Mouse (Mus musculus): ENCODE results near the gene Cln5.

Cln5 gene

DNA sequence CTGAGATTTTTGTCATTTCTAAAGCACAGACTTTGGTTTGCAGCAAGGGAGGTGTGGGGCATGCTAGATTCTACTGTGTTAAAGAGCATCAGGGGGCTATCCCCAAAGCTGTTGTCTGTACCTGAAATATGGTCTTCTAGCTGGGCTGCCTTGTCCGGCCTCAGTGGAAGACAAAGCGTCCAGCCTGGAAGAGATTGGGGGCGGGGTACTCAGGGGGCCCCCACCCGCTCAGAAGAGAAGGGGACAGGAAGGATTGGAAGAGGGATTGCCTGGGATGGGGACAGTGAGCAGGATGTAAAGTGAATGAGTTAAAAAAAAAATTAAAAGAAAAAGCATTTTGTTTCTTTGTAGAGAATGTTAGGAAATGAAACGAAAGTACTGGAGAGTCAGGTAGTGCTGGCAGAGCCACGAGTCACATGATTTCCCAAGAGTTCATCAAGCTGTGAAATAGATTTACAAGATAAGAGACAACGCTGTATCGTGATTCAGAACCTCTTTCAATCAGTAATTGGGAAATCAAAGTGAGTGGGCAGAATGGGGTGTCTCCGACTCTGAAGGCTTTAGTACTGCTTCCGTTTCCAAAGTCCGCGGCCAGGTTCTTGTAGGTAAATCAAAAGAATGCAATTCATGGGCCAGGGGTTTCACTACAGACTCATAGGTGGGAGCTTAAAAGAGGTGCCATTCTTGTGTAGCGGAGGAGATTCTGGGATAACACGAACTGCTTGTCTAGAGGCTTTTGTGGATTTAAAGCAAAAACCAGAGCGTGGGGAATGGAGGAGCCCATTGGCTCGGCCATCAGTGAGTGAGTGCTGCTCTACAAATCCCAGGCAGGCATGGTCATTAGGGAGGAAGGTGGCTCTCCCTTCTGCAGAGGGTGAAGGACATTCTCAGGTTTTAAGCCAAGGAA lies 8.2 kb downstream of the Cln5 start:
- no peak for DNase-seq (ENCODE audit: low spot score)

DNA sequence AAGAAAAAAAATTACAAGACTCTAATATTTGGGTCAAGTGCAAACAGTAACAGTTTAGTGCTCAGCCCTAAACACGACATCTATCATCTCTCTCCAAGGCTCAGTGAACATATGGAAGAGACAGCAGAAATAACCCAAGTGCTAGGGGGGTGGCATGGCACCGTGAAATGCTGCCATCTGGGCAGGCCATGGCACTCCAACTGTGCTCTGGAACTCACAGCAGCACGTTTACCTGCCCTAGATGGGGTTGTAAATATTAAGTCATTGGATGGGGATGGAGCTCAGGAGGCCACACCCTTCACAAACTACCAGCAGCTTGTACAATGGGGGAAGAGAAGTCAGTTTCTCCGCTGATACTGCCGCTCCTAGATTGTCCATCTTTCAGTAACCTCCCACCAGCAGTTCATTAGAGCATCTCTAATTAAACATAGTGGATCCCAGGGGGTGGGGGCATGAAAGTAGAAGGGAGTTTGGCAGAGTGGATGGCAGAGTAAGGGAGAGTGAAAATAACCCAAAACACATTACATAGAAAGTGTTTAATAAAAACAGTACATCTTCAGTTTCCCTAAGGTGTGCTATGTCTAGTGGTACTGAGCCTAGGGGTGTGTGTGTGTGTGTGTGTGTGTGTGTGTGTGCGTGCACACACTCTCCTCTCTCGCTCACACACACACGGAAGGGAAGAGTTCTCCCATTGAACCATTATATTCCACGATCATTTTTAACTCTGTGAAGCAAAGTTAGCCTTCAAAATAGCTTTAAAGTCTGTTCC lies 9.4 kb downstream of the Cln5 start:
- DNase-seq (ENCODE audit: low spot score), result no peak

DNA sequence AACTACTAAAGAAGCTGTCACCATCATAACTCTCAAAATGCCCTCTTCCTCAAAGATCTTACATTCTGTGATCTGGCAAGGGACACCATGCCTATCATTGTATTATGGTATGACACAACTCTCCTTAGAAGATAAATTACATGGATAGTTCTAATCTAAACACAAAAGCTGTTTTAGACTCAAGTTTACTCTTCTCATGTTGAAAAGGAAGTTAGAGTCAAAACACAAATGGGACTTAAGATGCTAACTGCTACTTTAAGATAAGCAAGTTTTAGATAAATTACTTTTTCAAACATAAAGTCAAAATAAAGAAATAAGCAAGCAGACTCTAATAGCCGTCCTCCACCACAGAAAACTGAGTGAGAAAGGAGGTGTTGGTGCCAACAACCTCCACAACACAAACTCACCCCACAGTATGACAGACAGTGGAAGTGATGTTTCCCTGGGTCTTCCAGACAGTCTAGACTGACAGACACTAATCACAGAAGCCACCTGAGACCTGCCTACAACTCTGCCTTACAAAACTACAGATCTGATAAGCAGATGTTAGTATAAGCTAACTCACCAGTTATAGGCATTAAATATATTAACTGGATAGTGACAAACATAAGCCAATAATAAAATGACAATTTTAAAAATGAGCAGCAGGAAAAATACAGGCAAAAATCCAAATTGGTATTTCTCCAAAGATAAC lies 16.0 kb downstream of the Cln5 start:
- DNase-seq (ENCODE audit: low spot score), result no peak

DNA sequence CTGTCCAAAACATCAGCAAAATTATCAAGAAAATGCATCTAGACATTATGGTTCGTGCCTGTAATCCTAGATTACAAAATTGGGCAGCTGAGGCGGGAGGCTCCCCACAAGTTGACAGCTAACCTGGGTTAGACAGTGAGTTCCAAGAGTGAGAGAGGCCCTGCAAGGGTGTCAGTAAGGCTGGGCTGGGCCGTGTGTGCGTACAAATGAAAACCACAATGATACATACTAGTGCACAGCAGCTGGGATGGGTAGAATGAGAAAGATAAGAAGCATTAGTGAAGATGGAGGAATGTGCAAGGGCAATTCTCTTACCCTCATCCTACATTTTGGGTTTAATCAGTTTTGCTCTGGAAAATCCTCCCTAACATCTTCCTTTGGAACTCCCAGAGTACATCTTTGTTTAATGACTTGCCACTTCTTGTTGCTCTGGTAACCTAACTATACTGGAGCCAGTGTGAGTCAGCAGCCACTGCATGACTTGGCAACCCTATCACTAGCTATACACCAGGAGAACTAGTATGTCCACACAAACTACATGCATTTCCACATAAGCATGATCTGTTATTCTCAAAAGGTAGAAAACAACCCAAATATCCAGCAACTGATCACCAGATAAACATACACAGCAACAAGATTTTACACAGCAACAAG lies 16.8 kb downstream of the Cln5 start:
- no peak for DNase-seq (ENCODE audit: low spot score)

DNA sequence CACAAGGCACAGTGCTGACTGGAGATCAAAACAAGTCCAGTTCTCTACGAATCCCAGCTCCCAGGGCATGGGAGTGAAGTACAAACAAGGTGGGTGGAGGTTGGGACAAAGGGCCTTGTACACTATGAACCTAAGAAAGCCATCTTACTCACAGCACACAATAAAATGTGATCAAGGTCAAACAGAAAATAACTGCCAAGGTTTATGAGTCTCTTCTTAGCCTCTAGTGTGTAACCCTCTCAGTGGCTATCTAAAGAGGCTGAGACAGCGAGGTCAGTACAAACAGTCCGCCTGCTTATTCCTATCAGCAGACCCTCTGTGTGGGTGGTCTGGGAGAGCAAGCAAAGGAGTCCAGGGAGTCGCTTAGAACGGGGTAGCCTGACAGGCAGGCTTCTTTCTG lies 17.8 kb downstream of the Cln5 start:
- no peak for DNase-seq (ENCODE audit: low spot score)

DNA sequence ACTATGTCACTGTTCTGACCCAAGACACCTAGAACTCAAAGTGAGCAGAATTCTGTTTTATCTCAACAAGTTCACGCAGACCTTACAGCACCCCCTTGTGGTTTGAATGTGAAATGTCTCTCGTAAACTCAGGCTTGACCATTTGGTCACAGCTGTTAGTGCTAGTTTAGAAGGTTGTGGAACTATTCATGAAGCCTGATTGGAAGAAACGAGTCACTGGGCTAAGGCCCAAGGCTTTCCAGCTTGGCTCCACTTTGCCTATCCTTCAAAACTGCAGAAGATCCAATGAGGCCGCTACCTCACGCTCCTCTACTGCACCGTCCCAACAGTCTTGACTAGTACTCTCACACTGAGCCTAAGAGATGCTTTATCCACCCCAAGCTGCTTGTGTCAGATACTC lies 18.6 kb downstream of the Cln5 start:
- peak; percentile 35 for DNase-seq (ENCODE audit: low spot score)

DNA sequence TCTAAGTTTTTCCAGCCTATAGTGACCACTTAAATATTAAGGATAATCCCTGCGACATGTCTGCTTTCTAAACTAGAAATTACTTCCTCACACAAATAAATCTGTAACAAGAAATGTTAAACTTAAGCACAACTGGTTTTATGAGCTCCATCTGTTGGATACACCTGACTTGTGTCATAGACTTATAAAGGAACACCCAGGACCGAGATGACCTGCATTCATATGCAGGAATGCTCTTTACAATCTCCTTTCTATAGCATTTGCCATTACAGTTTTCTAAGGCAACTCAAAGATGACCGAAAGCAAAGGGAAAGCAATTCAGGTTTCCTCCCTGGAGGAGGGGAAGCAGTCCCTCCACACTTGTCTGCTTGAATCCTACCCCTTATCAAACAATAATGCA lies 23.2 kb downstream of the Cln5 start:
- no peak for DNase-seq (ENCODE audit: low spot score)

DNA sequence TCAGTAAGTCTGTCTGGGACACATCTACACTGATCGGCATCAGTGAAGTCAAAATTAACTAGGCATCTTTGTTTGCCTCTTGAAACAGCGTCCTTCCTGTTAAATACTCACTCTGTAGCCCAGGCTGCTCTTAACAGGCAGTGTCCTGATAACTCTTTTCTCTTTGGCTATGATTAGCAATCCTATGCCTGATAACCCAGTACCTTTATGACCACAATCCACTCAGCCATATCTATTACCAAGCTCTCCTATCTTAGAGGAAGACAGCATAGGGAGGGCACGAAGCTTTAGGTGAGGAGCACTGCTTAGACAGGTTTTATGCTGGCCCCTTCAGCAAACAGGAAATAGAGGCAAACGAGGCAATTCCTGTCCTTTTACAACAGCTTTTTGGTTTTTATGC lies 23.7 kb downstream of the Cln5 start:
- no peak for DNase-seq (ENCODE audit: low spot score)

DNA sequence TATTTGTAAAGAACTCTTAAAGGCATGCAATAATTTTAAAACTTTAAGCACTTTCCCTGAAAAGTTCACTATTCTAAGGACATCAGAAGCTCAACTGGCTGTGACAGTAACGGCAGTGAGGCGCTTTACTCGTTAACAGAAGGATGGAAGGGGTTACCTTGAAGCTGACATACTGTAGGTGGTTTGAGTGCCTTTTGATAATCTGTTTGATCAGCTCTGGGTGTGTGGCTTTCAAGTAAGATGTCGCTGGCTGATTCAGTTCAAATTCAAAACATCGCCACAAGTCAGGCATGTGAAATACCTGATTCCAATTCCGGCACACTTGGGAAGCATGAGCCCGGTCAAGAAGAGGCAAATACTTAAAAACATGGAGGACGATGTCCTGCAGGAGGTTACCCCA lies 25.0 kb downstream of the Cln5 start:
- DNase-seq (ENCODE audit: low spot score), result no peak

DNA sequence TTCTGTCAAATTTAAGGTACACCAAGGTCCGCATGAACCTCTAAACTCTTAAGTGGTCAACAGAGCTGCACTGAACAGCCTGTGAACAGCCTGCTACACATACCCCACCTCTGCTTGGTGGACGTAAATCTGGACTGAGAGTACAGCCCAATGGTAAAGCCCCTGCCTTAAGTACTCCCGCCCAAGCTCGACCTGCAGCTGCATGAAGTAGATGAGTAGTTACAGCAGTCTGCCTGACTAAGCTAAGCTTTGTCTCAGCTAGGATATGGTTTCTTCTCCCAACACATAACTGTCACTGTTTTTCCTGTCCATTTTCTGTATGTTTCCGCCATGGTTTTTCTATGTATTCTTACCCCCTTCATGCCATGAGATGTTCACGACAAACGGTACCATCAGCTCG lies 25.8 kb downstream of the Cln5 start:
- no peak for DNase-seq (ENCODE audit: low spot score)

DNA sequence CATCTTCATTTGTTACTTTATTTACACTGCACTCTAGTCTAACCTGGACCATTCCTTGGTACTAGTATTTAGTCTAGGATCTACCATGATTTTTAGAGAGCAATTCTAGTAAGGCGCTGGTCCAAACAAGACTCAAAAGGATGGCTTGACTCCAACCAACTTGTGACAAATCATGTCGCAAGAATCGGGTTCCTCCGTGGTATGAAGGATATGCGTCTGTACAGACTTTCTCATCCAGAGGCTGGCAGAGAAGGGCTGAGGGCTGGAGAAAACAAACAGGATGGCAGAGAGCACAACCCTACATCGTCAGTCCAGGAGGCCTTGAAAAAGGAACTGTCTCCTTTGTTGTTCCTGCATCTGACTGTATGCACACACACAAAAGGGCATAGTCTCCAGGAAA lies 26.6 kb downstream of the Cln5 start:
- no peak for DNase-seq (ENCODE audit: low spot score)

DNA sequence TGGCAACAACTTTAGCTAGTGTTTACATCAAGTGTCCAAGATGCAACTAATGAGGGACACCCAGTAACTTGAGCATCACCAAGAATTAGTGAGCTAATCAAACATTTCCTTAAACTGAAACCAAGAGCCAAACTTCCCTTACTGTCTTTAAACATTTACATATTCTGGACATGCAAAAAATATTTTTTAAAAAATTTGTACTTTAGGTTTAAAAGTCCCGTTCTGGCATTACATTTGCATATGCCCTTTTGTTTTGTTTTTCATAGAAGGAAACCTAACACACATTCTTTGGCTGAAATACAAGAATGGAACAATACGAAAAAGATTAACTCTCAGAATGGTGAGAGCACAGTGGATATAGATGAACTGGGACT lies 28.2 kb downstream of the Cln5 start:
- DNase-seq (ENCODE audit: low spot score), result no peak

DNA sequence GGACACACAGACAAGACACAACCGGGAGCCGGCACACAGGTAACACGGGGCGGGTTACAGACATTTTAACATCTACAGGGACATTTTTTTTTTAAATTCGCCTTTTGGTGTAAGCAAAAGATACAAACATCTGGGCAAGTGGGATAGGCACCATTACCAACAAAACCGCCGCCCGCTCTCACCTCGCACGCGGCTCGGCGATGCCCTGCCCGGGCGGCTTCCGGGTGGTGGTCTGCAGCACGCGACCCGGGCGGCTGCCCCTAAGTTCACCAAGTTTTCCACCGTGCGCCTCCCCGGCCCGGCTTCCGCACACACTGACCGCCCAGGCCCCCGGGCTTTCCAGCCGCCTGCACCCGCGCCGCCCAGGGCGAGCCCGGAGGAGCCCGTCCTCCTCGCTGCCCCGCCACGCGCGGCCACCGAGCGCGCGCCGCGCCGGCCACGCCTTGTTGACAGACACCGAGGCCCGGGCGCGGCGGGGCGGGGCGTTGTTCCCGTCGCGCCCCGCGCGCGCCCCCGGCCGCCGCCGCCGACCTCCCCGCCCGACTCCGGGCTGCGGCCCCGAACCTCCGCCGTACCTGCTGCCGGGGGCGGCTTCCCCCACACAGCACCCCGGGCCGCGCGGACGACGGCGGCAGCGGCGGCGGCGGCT lies 28.7 kb downstream of the Cln5 start:
- DNase-seq (ENCODE audit: low spot score), result peak; percentile 74

DNA sequence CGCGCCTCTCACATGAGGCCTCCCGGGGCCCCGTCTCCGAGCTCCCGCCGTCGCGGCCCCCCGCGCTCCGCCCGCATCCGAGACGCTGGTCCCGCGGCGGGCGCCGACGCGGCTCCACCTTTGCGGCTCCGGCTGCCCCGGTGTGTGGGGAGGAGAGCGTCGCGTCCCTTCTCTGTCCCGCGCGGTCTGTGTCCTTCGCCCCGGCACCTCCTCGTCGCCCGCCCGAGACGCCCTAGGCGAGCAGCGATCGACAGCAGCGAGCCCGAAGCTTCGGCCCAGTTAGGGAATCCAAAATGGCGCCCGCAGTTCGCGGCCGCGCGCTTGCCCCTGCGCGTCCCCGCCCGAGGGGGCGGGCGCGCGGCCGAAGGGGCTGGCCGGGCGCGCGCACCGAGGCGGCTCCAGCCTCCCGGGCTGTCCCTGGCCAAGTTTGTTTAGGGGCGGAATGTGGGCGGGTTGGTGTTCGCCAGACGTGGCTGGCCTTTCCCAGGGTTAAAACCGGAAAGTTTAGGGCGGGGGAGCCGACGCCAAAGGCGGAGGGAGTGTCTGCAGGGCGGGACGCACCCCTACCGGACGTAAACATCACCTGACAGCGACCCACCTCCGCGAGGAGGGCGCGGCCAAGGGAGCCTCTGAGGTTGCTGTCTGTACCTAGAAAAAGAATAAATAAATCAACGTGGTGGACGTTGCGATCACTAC lies 29.4 kb downstream of the Cln5 start, which contains the start of gene Fbxl3:
Gene Fbxl3 (minus strand): TSS at position 329 of the 696 bp plus-strand sequence.
- peak; percentile 82 for DNase-seq (ENCODE audit: low spot score)

DNA sequence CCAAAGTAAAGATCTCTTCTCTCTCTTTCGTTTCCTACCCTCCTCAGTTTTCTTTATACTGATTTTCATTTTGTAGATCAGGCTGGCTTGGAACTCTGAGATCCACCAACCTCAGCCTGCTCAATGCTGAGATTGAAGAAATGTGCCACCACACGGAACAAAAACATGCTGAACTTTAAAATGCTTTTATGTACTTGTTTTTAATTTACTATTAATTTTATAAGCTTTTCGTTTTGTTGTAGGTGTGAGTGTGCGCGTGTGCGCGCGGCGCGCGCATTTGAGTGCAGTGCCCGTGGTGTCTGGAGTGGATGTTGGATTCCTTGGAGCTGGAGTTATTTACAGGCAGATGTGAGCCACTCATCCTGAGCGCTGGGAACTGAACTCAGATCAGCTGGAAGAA lies 30.3 kb downstream of the Cln5 start:
- no peak for DNase-seq (ENCODE audit: low spot score)

DNA sequence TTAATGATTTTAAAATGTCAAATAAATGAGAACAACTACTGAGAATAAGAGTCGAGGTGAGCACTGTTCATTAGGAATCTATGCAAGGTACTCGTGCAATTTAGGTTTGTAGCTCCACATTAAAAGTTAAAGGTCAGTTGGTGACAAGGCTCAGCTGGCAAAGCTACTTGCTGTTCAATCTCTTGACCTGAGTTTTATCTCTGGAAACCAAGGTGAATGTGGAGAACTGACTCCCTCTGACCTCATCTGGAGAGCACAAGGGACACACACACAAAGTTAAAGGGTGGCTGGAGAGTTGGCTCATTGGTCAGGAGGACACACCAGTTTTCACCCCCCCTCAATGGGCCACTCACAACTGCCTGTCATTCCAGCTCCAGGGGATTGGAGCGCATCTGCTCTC lies 31.2 kb downstream of the Cln5 start:
- DNase-seq (ENCODE audit: low spot score), result no peak

DNA sequence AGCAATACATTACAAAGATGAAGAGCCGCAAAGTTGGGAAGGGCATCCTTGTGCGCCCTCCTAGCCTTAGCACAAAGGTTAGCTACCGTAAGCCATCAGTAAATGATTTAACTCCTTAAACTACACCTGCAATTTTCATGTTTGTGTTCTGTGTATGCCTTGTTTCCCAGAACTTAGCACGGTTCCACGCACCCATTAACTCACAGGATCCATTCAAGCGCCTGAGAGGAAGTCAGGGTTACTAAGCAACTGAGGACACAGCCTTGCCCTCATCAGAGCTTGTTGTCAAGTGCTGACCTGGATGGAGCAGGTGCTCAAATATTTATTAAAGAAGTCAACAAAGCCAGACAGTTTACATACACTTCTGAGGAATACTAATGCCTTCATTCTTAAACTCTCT lies 32.2 kb downstream of the Cln5 start:
- DNase-seq (ENCODE audit: low spot score), result no peak

DNA sequence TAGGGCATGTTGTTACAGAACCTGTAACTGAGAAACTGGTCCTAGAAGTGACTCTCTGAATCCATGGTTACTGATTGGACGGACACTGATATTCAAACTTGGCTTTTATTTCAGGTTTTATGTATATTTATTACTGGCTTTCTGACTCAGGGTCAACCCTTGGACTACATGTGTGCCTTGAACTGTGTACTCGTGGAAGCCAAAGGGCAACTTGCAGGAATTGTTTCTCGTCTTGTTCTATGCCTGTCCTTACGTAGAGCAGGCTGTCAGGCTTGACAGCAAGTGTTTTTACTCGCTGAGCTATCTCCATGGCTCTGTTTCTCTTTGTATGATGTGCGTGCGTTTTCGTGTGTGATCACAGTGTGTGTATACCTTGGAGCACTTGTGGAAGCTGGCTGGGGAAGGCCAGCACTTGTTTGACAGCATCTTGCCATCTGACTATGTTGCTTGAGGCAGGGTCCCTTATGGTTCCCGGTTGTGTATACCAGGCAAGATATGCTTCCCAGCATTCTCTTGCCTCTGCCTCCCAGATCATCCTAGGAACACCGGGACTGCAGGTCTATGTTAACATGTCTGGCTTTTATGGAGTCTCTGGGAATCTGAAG lies 32.8 kb downstream of the Cln5 start:
- DNase-seq (ENCODE audit: low spot score), result no peak

DNA sequence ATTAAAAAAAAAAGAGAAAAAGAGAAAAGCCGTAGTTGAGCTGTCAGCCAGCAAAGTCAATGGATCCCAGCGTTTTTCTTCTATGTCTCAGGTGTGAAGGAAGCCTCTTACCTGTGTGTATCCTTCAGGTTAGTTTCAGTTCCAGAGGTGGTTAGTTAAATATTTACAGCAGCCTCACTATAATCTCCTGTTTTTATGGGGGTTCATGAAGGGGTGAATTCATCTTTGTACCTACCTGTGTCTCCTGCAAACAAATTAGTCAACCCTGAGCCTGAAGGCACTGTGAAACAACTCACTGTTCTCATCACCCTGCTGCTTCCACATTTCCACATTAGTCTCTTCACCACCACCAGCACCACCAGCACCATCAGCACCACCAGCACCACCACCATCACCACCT lies 36.3 kb downstream of the Cln5 start:
- DNase-seq (ENCODE audit: low spot score), result no peak

DNA sequence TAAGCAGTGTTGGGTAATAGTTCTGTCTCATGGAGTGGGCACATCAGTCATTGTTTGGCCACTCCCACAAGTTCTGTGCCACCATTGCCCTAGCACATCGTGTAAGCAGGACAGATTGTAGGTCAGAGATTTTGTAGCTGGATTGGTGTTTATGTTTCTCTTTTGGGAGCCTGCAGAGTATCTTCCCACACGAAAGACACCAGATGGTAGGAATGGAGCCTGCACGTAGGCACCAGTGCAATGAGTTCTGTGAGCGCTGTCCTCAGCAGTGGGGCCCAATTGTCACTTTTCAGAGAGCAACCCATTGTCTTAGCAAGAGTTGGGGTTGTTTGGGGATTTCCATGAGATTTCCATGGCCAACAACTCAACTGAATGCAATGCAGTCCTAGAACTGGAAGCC lies 40.0 kb downstream of the Cln5 start:
- DNase-seq (ENCODE audit: low spot score), result no peak
